Mouse (Mus musculus) frontal cortex, adult 2 months (tissue): ENCODE data around the gene Mon2. TPM values are rescaled to one million over a fixed set of nuclear protein-coding genes. Genes with fewer than 3 reads are reported as not detected.
A peak's percentile ranks its signal among the peaks of the same experiment; 100 is the strongest.

Experiments
- DNase-seq, 2 experiments: peaks; one replicate each; pipeline ENCODE4 v3.0.0; 2022; ENCODE audit warnings: low spot score in 1 of 2; ENCODE audit errors: extremely low spot score in 1 of 2
- polyA plus RNA-seq: library from polyadenylated mRNA; depleted of rRNA; stranded (reverse); fragments of >200 nt; gene quantifications from 2 replicates; pipeline ENCODE4 v1.2.3, GENCODE M21; 2012; rRNA removed

The Mon2 gene
- 48.4 and 54.6 TPM in 2 replicates for polyA plus RNA-seq

- peak; percentile 89 to 97 for DNase-seq
Observed at GRCm38 (mm10) chr10:123076245-123077023, at the start of gene Mon2. Gene Mon2, minus strand, starts transcription at chr10:123076505.

- DNase-seq, result no peak
Observed at GRCm38 (mm10) chr10:123120666-123121392, 44.5 kb upstream of the Mon2 start.

GRCm38 (mm10) chr10:123116861-123117260, 40.6 kb upstream of the Mon2 start:
- DNase-seq, result no peak

GRCm38 (mm10) chr10:123113466-123113865, 37.2 kb upstream of the Mon2 start:
- DNase-seq, result no peak

GRCm38 (mm10) chr10:123112787-123113168, 36.5 kb upstream of the Mon2 start:
- DNase-seq, result no peak

GRCm38 (mm10) chr10:123112056-123112786, 35.9 kb upstream of the Mon2 start:
- DNase-seq, result no peak

- no peak for DNase-seq
Observed at GRCm38 (mm10) chr10:123110548-123110947, 34.2 kb upstream of the Mon2 start.

- no peak for DNase-seq
Observed at GRCm38 (mm10) chr10:123108527-123108926, 32.2 kb upstream of the Mon2 start.

- no peak for DNase-seq
Observed at GRCm38 (mm10) chr10:123108121-123108520, 31.8 kb upstream of the Mon2 start.

- DNase-seq, result no peak
Observed at GRCm38 (mm10) chr10:123101303-123101702, 25.0 kb upstream of the Mon2 start.

- no peak for DNase-seq
Observed at GRCm38 (mm10) chr10:123100584-123100983, 24.3 kb upstream of the Mon2 start.

GRCm38 (mm10) chr10:123094504-123094903, 18.2 kb upstream of the Mon2 start:
- DNase-seq, result no peak

- DNase-seq, result no peak
Observed at GRCm38 (mm10) chr10:123092577-123092976, 16.3 kb upstream of the Mon2 start.

GRCm38 (mm10) chr10:123091737-123092136, 15.4 kb upstream of the Mon2 start:
- peak in 1 of 2 experiments; percentile 75 for DNase-seq

GRCm38 (mm10) chr10:123089425-123089930, 13.2 kb upstream of the Mon2 start:
- DNase-seq, result no peak

- DNase-seq, result no peak
Observed at GRCm38 (mm10) chr10:123086847-123087246, 10.5 kb upstream of the Mon2 start.

GRCm38 (mm10) chr10:123084900-123085641, 8.8 kb upstream of the Mon2 start:
- no peak for DNase-seq

- no peak for DNase-seq
Observed at GRCm38 (mm10) chr10:123084307-123084706, 8.0 kb upstream of the Mon2 start.

- DNase-seq, result no peak
Observed at GRCm38 (mm10) chr10:123075751-123076242, 508 bp downstream of the Mon2 start.

- no peak for DNase-seq
Observed at GRCm38 (mm10) chr10:123071997-123072396, 4.3 kb downstream of the Mon2 start.
